Mouse (Mus musculus): ENCODE measurements at regions not wholly inside any gene's neighbourhood (a gene's known extent, or its start where the extent isn't known, plus 50 kb on each side); places are given as distances from the start of the nearest gene placed in this dataset.

DNA sequence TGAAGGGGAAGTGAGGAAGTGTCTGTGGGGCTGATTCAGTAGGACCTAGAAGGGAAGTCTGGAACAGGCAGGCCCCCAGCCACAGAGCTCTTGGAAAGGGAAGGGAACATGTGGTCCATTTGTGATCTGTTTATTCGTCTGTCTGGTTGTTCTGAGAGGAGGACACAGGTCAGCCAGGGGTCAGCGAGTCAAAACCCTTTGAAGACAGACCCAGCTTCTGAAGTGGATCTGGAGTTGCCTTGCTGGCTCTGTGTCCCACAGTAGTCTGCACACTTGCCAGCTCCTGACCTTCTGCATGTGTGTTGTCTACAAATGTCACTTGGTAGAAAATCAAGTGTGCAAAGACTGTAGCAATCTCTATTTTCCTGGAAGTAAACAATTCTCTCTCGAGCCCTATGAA is 119.3 kb upstream of the Osr1 start:
- no peak for DNase-seq

DNA sequence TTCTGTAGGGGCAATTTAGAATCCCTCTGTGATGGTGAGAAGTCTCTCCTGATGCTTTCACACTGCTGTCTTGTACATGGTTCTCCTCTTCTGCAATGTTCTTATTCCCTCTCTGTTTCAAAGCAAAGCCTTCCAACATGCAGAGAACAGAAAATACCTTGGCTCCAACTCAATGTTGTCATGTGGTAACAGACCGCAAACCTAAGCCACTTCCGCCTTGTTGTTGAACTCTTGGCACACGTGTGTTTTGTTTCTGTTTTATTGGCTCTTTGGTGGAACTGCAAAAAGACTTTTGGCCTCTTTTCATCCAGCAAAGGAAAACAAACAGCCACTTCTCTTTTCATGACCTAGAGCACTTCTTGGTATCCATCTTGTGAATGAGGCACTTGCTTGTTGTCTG is 109.7 kb upstream of the Osr1 start:
- DNase-seq: no peak

- DNase-seq: no peak
These were observed 100.1 kb upstream of the Osr1 start for GRCm38 (mm10) chr12:9469655-9470470.

- DNase-seq: no peak
These were observed 94.1 kb upstream of the Osr1 start for GRCm38 (mm10) chr12:9475836-9476235.

GRCm38 (mm10) chr12:9478201-9478600 is 91.7 kb upstream of the Osr1 start:
- no peak for DNase-seq

DNA sequence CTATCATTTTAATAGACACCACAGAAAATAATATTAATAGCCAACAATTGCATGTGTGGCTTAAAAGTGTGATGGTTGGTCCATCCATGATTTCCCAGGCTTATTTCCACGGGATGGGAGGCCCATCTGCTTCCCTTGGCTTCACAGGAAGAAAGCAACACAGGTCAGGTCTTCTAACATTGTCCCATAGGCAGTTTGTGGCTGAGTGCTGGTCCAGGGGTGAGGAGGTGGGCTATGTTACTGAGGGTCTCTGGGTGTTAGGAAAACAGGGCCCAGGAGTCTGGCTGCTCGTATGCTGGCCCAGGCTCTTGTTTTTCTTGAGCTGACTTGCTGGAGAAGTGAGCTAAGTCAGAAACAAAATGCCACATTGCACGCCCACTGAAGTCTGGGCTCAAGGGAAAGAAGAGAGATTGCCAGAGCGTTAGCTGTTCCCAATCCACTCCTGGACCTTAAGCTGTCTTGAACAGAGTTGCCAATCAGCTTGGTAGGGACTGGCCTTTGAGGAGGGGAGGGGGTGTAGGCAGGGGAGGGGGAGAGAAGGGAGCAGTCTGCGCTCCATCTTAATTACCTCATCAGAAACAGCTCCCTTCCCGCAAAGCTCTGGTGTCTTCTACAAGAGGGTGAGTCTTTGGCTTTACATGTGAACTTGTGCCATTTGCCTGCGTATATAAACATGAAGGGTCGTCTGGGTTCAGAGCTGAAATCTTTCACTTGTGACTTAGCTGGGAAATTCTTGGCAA is 82.1 kb upstream of the Osr1 start:
- DNase-seq: no peak

- DNase-seq: no peak
These were observed 56.0 kb upstream of the Osr1 start for GRCm38 (mm10) chr12:9513926-9514325.

GRCm38 (mm10) chr12:9518782-9519181 is 51.1 kb upstream of the Osr1 start:
- no peak for DNase-seq

GRCm38 (mm10) chr12:9519346-9519745 is 50.6 kb upstream of the Osr1 start:
- no peak for DNase-seq

Data from B cell, adult 2 months (primary cell).